Mouse (Mus musculus) midbrain, embryonic 14.5 days (tissue): ENCODE measurements around the gene St7. TPM values are rescaled to one million over a fixed set of nuclear protein-coding genes. Genes with fewer than 3 reads are reported as not detected.
A peak's percentile ranks its signal among the peaks of the same experiment; 100 is the strongest.

Experiments used
- ATAC-seq: fragments of 200-750 bp; cut with Nextera tagmentation; 2 replicates; pipeline ENCODE4 v1.8.0; 2017; ENCODE audit warnings: moderate number of reproducible peaks, moderate library complexity; ENCODE audit not compliant: low FRiP score, low TSS enrichment
- DNase-seq: peaks from one replicate; pipeline ENCODE4 v3.0.0-alpha.2; 2015
- H3K27ac ChIP-seq: fragments of 300-500 bp; sonication (generic); replicated peaks from 2 replicates; pipeline ENCODE4 v1.5.1; 2014; ENCODE audit warnings: mild to moderate bottlenecking, low read depth, low read length, moderate library complexity
- H3K27me3 ChIP-seq: fragments of 300-500 bp; sonication (generic); 2 replicates; pipeline ENCODE4 v1.6.1; 2014; ENCODE audit warnings: low read length, control low read depth, mixed read lengths; ENCODE audit not compliant: control insufficient read depth, insufficient read depth
- H3K36me3 ChIP-seq: fragments of 300-500 bp; sonication (generic); 2 replicates; pipeline ENCODE4 v1.6.1; 2014; ENCODE audit warnings: low read length, control low read depth; ENCODE audit not compliant: control insufficient read depth, insufficient read depth
- H3K4me1 ChIP-seq: fragments of 300-500 bp; sonication (generic); 2 replicates; pipeline ENCODE4 v1.6.1; 2014; ENCODE audit warnings: mild to moderate bottlenecking, antibody characterized with exemption, low read length, control low read depth; ENCODE audit not compliant: control insufficient read depth, insufficient read depth
- H3K4me2 ChIP-seq: fragments of 300-500 bp; sonication (generic); 2 replicates; pipeline ENCODE4 v1.6.1; 2014; ENCODE audit warnings: mild to moderate bottlenecking, low read length, moderate library complexity
- H3K4me3 ChIP-seq: fragments of 300-500 bp; sonication (generic); replicated peaks from 2 replicates; pipeline ENCODE4 v1.5.1; 2014; ENCODE audit warnings: low read depth, low read length
- H3K9ac ChIP-seq: fragments of 300-500 bp; sonication (generic); replicated peaks from 2 replicates; pipeline ENCODE4 v1.6.1; 2014; ENCODE audit warnings: mild to moderate bottlenecking, low read length, moderate library complexity
- H3K9me3 ChIP-seq: fragments of 300-500 bp; sonication (generic); 2 replicates; pipeline ENCODE4 v1.6.1; 2016; ENCODE audit warnings: low read length, control low read depth, mixed read lengths; ENCODE audit not compliant: control insufficient read depth
- WGBS: fragments of 180-500 bp; shearing (Covaris S2); extraction: QIAGEN DNeasy Blood & Tissue Kit; methylation state at CpG from one replicate; pipeline ENCODE4 v1.1.7; 2014; 5-methylcytosine and 5-hydroxymethylcytosine counted together
- polyA plus RNA-seq: library from polyadenylated mRNA; unstranded; fragments of >200 nt; fragmentation: Nextera tagmentation; extraction: Ambion mirVana; gene quantifications from 2 replicates; pipeline ENCODE4 v1.2.1, GENCODE M21; 2014

Gene St7
- polyA plus RNA-seq, 1 experiment from 2014 or later = 61.4 TPM

- H3K27ac ChIP-seq = no peak overlapping the region
- H3K9me3 ChIP-seq = no peaks in the 10 kb centered on the region
- no peak overlapping the region for H3K4me2 ChIP-seq
- H3K4me3 ChIP-seq = no peak overlapping the region
- no peaks in the 10 kb centered on the region for H3K27me3 ChIP-seq
- ATAC-seq = no peak
- H3K4me1 ChIP-seq = no peaks in the 10 kb centered on the region
- DNase-seq = no peak
- WGBS = 96% methylated on average over 3 of the region's 3 CpGs
- no peak overlapping the region for H3K9ac ChIP-seq
- peaks cover 5% of the 10 kb centered on the region; the same call in 1 of the 2 replicates for H3K36me3 ChIP-seq
These were observed 202.8 kb downstream of the St7 start for GRCm38 (mm10) chr6:17895562-17895961.

GRCm38 (mm10) chr6:17898539-17898938, 205.8 kb downstream of the St7 start:
- WGBS = 87% methylated on average over 1 of the region's 1 CpGs
- DNase-seq = no peak

GRCm38 (mm10) chr6:17903355-17903754, 210.6 kb downstream of the St7 start:
- Histone ChIP-seq H3K27ac (no peak overlapping the region), H3K4me1 (peaks cover 20% of the 10 kb centered on the region), H3K36me3 (peaks cover 13% of the 10 kb centered on the region; the same call in 1 of the 2 replicates), H3K9me3 (no peaks in the 10 kb centered on the region), H3K9ac (no peak overlapping the region), H3K4me2 (no peak overlapping the region), H3K27me3 (no peaks in the 10 kb centered on the region), H3K4me3 (no peak overlapping the region)
- 77% methylated on average over 3 of the region's 3 CpGs for WGBS
- DNase-seq (no peak), ATAC-seq (no peak)

More at GRCm38 (mm10) chr6:17898539-17898938, 205.8 kb downstream of the St7 start:
- Histone ChIP-seq H3K36me3 (peaks cover 9% of the 10 kb centered on the region; the same call in 1 of the 2 replicates), H3K4me2 (no peak overlapping the region), H3K27ac (no peak overlapping the region), H3K4me1 (no peaks in the 10 kb centered on the region; the same call in 1 of the 2 replicates), H3K9ac (no peak overlapping the region), H3K4me3 (no peak overlapping the region), H3K27me3 (no peaks in the 10 kb centered on the region), H3K9me3 (no peaks in the 10 kb centered on the region)
- no peak for ATAC-seq

GRCm38 (mm10) chr6:17905776-17906175, 213.0 kb downstream of the St7 start:
- DNase-seq (no peak), ATAC-seq (no peak)
- H3K36me3 ChIP-seq = peaks cover 32% of the 10 kb centered on the region; the same call in 1 of the 2 replicates
- H3K9me3 ChIP-seq = no peaks in the 10 kb centered on the region
- 20% methylated on average over 3 of the region's 3 CpGs for WGBS
- H3K27me3 ChIP-seq = no peaks in the 10 kb centered on the region
- H3K27ac ChIP-seq = no peak overlapping the region
- peaks cover 20% of the 10 kb centered on the region for H3K4me1 ChIP-seq
- H3K4me3 ChIP-seq = no peak overlapping the region
- no peak overlapping the region for H3K4me2 ChIP-seq
- no peak overlapping the region for H3K9ac ChIP-seq

- WGBS = 5% methylated on average over 6 of the region's 6 CpGs
- no peak overlapping the region for H3K27ac ChIP-seq
These were observed 213.6 kb downstream of the St7 start for GRCm38 (mm10) chr6:17906289-17906688.

GRCm38 (mm10) chr6:17912312-17912711, 219.6 kb downstream of the St7 start:
- DNase-seq = no peak
- Histone ChIP-seq H3K27me3 (no peaks in the 10 kb centered on the region), H3K4me1 (peaks cover 14% of the 10 kb centered on the region; the same call in 1 of the 2 replicates), H3K27ac (no peak overlapping the region), H3K9ac (no peak overlapping the region), H3K36me3 (peaks cover 29% of the 10 kb centered on the region; the same call in 1 of the 2 replicates), H3K4me3 (no peak overlapping the region), H3K9me3 (no peaks in the 10 kb centered on the region), H3K4me2 (no peak overlapping the region)
- no peak for ATAC-seq
- WGBS = 67% methylated on average over 6 of the region's 6 CpGs

More at GRCm38 (mm10) chr6:17906289-17906688, 213.6 kb downstream of the St7 start:
- peak; percentile 43 for DNase-seq
- no peak overlapping the region for H3K4me2 ChIP-seq
- ATAC-seq = no peak
- H3K4me1 ChIP-seq = peaks cover 20% of the 10 kb centered on the region
- H3K27me3 ChIP-seq = no peaks in the 10 kb centered on the region
- no peaks in the 10 kb centered on the region for H3K9me3 ChIP-seq
- H3K36me3 ChIP-seq = peaks cover 37% of the 10 kb centered on the region; the same call in 1 of the 2 replicates
- no peak overlapping the region for H3K4me3 ChIP-seq
- no peak overlapping the region for H3K9ac ChIP-seq

- Histone ChIP-seq H3K27ac (no peak overlapping the region), H3K4me2 (no peak overlapping the region), H3K36me3 (peaks cover 29% of the 10 kb centered on the region; the same call in 1 of the 2 replicates), H3K9ac (no peak overlapping the region), H3K27me3 (no peaks in the 10 kb centered on the region), H3K4me3 (no peak overlapping the region), H3K4me1 (peaks cover 14% of the 10 kb centered on the region; the same call in 1 of the 2 replicates), H3K9me3 (no peaks in the 10 kb centered on the region)
- ATAC-seq (peak; percentile 29; the same call in 1 of the 2 replicates), DNase-seq (no peak)
- WGBS = 33% methylated on average over 2 of the region's 2 CpGs
These were observed 220.1 kb downstream of the St7 start for GRCm38 (mm10) chr6:17912825-17913224.

- no peak overlapping the region for H3K9ac ChIP-seq
- H3K36me3 ChIP-seq = peaks cover 27% of the 10 kb centered on the region; the same call in 1 of the 2 replicates
- no peaks in the 10 kb centered on the region for H3K9me3 ChIP-seq
- H3K27me3 ChIP-seq = no peaks in the 10 kb centered on the region
- no peak overlapping the region for H3K27ac ChIP-seq
- DNase-seq = peak; percentile 31
- H3K4me2 ChIP-seq = no peak overlapping the region
- peaks cover 14% of the 10 kb centered on the region; the same call in 1 of the 2 replicates for H3K4me1 ChIP-seq
- ATAC-seq = peak; percentile 59; the same call in 1 of the 2 replicates
- 20% methylated on average over 1 of the region's 1 CpGs for WGBS
- no peak overlapping the region for H3K4me3 ChIP-seq
These were observed 220.6 kb downstream of the St7 start for GRCm38 (mm10) chr6:17913315-17913714.

GRCm38 (mm10) chr6:17914300-17914699, 221.6 kb downstream of the St7 start:
- peaks cover 14% of the 10 kb centered on the region; the same call in 1 of the 2 replicates for H3K4me1 ChIP-seq
- H3K27me3 ChIP-seq = no peaks in the 10 kb centered on the region
- H3K4me3 ChIP-seq = no peak overlapping the region
- H3K9ac ChIP-seq = no peak overlapping the region
- peaks cover 25% of the 10 kb centered on the region; the same call in 1 of the 2 replicates for H3K36me3 ChIP-seq
- WGBS = 85% methylated on average over 3 of the region's 3 CpGs
- no peak overlapping the region for H3K4me2 ChIP-seq
- no peaks in the 10 kb centered on the region for H3K9me3 ChIP-seq
- no peak overlapping the region for H3K27ac ChIP-seq
- no peak for DNase-seq
- no peak for ATAC-seq
